Mouse (Mus musculus) heart, embryonic 16.5 days (tissue): ENCODE measurements around the gene Oas1h. TPM values are rescaled to one million over a fixed set of nuclear protein-coding genes. Genes with fewer than 3 reads are reported as not detected.

Experiments
- ATAC-seq: fragments of 200-750 bp; cut with Nextera tagmentation; replicated peaks from 2 replicates; pipeline ENCODE4 v1.8.0; 2017; ENCODE audit warnings: moderate number of reproducible peaks; ENCODE audit not compliant: insufficient read depth, low FRiP score; ENCODE audit errors: extremely low read depth
- H3K27ac ChIP-seq: fragments of 300-500 bp; sonication (generic); 2 replicates; pipeline ENCODE4 v1.5.1; 2014; ENCODE audit warnings: mild to moderate bottlenecking, low read length, control low read depth, moderate library complexity
- H3K27me3 ChIP-seq: fragments of 300-500 bp; sonication (generic); 2 replicates; pipeline ENCODE4 v1.6.1; 2014; ENCODE audit warnings: low read length, mixed read lengths; ENCODE audit not compliant: control insufficient read depth, insufficient read depth
- H3K36me3 ChIP-seq: fragments of 300-500 bp; sonication (generic); 2 replicates; pipeline ENCODE4 v1.6.1; 2014; ENCODE audit not compliant: control insufficient read depth, insufficient read depth
- H3K4me1 ChIP-seq: fragments of 300-500 bp; sonication (generic); 2 replicates; pipeline ENCODE4 v1.6.1; 2014; ENCODE audit warnings: low read length, mixed read lengths; ENCODE audit not compliant: control insufficient read depth, insufficient read depth
- H3K4me2 ChIP-seq: fragments of 300-500 bp; sonication (generic); 2 replicates; pipeline ENCODE4 v1.6.1; 2014; ENCODE audit warnings: low read depth, mild to moderate bottlenecking, control low read depth, low read length
- H3K4me3 ChIP-seq: fragments of 300-500 bp; sonication (generic); 2 replicates; pipeline ENCODE4 v1.5.1; 2014; ENCODE audit warnings: mild to moderate bottlenecking, control low read depth, low read length
- H3K9ac ChIP-seq: fragments of 300-500 bp; sonication (generic); 2 replicates; pipeline ENCODE4 v1.6.1; 2014; ENCODE audit warnings: low read length, control low read depth
- H3K9me3 ChIP-seq: fragments of 300-500 bp; sonication (generic); replicated peaks from 2 replicates; pipeline ENCODE4 v1.6.1; 2016; ENCODE audit warnings: low read length; ENCODE audit not compliant: control insufficient read depth
- WGBS: fragments of 180-500 bp; shearing (Covaris S2); extraction: QIAGEN DNeasy Blood & Tissue Kit; methylation state at CpG from one replicate; pipeline ENCODE4 v1.1.7; 2014; 5-methylcytosine and 5-hydroxymethylcytosine counted together
- polyA plus RNA-seq: library from polyadenylated mRNA; unstranded; fragments of >200 nt; fragmentation: Nextera tagmentation; extraction: Ambion mirVana; gene quantifications from 2 replicates; pipeline ENCODE4 v1.2.1, GENCODE M21; 2015

Gene Oas1h
- polyA plus RNA-seq, 1 experiment from 2014 or later = not detected

DNA sequence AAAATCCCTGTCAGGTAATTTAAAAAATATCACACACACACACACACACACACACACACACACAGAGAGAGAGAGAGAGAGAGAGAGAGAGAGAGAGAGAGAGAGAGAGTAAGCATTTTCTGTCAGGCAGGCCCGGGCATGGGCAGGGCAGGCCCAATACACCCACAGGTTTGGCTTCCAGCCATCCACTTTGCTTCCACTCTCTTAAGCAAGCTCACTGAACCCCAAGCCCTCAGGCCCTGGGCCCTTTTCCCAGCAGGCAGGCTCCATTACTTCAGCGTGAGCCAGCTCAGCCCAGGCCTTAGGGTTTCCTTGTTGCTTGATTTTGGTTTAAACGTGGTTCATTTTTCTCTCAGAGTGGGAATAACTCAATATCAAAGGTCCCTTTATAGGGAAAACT, 16.5 kb upstream of the Oas1h start:
- Histone ChIP-seq H3K36me3 (no peaks in the 10 kb centered on the region), H3K27ac (no peak overlapping the region), H3K4me1 (no peaks in the 10 kb centered on the region), H3K9ac (no peak overlapping the region), H3K4me2 (no peak overlapping the region), H3K27me3 (peaks cover 3% of the 10 kb centered on the region), H3K4me3 (no peak overlapping the region), H3K9me3 (no peaks in the 10 kb centered on the region)
- WGBS = 55% methylated on average over 3 of the region's 3 CpGs
- ATAC-seq = 0 out of 2 replicates have a peak, but pooled peaks have one; percentile 45

DNA sequence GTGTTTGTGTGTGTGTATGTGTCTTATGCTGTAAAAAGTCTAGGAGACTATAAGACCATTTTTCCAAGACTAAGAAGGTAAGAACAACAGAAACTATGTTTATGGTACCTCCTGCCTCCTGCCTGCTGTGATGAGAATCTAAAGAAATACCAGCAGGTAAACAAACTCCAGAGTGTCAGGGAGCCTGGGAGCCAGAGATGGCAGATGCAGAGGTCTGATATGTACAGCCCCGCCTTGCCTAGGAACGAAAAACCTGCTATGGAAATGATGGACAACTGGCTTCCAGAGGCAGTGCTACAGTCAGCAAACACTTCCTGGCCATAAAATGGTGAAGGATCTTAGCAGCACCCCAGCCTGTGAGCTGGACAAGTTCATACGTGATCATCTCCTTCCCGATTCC, 14.2 kb upstream of the Oas1h start, which contains the start of gene Oas1f:
TSS of gene Oas1f (plus strand) at position 301 of the 400 bp plus-strand sequence.
- H3K36me3 ChIP-seq = no peaks in the 10 kb centered on the region
- H3K4me2 ChIP-seq = no peak within 1 kb of the TSS
- peaks cover 2% of the 10 kb centered on the region; the same call in 1 of the 2 replicates for H3K27me3 ChIP-seq
- ATAC-seq = no peak
- WGBS = 76% methylated on average over 4 of the region's 4 CpGs
- no peaks in the 10 kb centered on the region for H3K4me1 ChIP-seq
- no peak within 1 kb of the TSS for H3K9ac ChIP-seq
- H3K27ac ChIP-seq = no peak within 1 kb of the TSS
- no peak within 1 kb of the TSS for H3K4me3 ChIP-seq
- H3K9me3 ChIP-seq = no peaks in the 10 kb centered on the region

DNA sequence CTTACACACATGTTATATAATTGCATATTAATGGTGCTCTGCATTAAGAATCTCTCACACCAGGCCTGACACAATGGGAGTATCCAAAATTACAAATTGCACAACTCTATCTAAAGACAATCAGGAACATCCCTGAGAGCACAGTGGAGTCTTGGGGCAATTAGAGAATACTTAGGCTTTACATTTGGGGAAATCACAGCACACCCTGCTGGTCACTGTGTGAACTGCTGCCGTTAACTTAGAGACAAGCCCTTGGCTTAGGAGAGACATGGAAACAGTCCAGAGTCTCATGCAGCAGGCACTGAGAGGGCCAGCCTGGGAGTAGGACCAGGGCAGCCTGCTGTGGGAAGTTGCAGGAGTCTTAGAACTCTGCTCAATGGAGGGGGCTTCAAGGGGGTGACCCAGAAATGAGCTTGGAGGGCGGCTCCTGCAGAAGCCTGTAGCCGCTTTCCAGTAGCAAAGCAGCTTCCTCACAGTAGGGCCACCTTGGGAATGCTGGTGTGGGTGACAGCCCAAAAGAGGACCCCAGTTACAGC, 11.6 kb upstream of the Oas1h start:
- H3K4me3 ChIP-seq = no peak overlapping the region
- no peak overlapping the region for H3K4me2 ChIP-seq
- H3K27ac ChIP-seq = no peak overlapping the region
- no peaks in the 10 kb centered on the region for H3K27me3 ChIP-seq
- peaks cover 6% of the 10 kb centered on the region for H3K9me3 ChIP-seq
- no peak overlapping the region for H3K9ac ChIP-seq
- ATAC-seq = no peak
- 52% methylated on average over 3 of the region's 3 CpGs for WGBS
- no peaks in the 10 kb centered on the region for H3K36me3 ChIP-seq
- no peaks in the 10 kb centered on the region for H3K4me1 ChIP-seq

DNA sequence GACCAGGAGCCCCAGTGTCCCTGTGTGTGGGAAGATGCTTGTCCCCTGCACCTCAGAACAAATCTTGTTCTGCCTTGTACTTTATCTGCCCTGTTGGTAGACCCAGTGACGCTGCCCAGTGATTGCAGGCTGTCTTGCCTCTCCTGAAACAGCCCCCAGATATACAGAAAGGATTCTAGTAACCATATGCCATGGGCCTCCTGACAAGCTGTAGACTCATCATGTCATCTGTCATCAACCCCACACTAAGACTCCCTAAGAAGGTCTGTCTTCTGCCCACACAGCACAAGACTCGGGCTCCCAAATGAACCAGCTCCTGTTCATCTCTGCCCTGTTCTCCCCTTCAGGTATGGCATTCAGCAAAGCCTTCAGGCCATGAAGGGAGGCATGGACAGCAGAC, 2.0 kb upstream of the Oas1h start:
- Histone ChIP-seq H3K27me3 (no peaks in the 10 kb centered on the region), H3K4me3 (no peak overlapping the region), H3K4me2 (no peak overlapping the region), H3K9me3 (peaks cover 5% of the 10 kb centered on the region), H3K4me1 (no peaks in the 10 kb centered on the region), H3K9ac (no peak overlapping the region), H3K36me3 (no peaks in the 10 kb centered on the region), H3K27ac (no peak overlapping the region)
- WGBS = 73% methylated on average over 2 of the region's 2 CpGs
- no peak for ATAC-seq

DNA sequence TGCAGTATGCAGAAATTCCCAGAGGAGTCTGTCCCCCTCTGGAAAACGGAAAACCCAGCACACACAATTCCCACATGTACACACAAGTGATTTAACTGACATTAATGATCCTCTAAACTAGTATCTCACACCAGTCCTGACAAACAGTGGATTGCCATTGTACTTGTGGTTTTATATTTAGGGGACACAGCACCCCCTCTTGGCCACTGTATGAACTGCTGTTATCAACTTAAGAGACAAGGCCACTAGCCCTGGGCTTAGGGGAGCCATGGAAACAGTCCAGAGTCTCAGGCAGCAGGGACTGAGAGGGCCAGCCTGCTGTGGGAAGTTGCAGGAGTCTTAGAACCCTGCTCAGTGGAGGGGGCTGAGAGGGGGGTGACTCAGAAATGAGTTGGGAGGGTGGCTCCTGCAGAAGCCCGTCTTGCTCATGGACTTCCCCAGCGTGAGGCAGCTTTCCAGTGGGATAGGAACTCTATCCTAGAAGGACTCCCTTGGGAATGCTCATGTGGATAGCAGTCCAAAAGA, 4.2 kb downstream of the Oas1h start:
- H3K4me1 ChIP-seq = no peaks in the 10 kb centered on the region
- WGBS = 72% methylated on average over 3 of the region's 3 CpGs

DNA sequence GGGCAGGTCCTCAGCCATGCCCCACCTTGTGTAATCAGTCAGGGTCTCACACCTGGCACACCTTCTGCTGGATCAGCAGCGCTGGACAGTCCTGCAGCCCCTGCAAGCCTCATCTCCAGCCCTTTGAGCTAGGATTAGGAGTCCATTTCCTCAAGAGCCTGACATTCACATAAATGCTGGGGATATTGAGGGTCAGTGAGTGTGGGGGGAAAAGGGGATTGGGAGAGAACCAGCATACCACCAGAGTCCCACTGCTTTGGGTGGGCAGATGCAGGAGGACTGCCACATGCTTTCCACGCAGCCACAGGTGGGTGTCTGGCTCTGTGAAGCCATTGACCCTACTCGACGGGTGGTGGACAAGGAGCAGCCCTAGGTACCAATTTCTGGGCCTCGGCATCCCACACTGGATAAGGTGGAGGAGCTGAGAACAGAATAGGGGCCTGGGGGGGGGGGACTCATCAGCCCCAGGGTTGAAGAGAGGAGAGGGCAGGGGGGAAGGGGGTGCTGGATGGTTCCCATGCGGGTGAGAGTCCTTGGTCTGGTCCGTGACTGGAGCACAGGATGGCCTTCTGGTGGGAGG, 8.3 kb downstream of the Oas1h start:
- Histone ChIP-seq H3K9me3 (no peaks in the 10 kb centered on the region), H3K9ac (no peak overlapping the region), H3K27ac (no peak overlapping the region), H3K4me2 (no peak overlapping the region), H3K4me3 (no peak overlapping the region), H3K36me3 (no peaks in the 10 kb centered on the region), H3K27me3 (no peaks in the 10 kb centered on the region), H3K4me1 (no peaks in the 10 kb centered on the region)
- no peak for ATAC-seq
- 69% methylated on average over 7 of the region's 7 CpGs for WGBS

More for the DNA sequence above, 4.2 kb downstream of the Oas1h start:
- H3K4me2 ChIP-seq = no peak overlapping the region
- no peaks in the 10 kb centered on the region for H3K9me3 ChIP-seq
- no peak for ATAC-seq
- H3K27ac ChIP-seq = no peak overlapping the region
- no peak overlapping the region for H3K9ac ChIP-seq
- no peak overlapping the region for H3K4me3 ChIP-seq
- H3K36me3 ChIP-seq = no peaks in the 10 kb centered on the region
- H3K27me3 ChIP-seq = no peaks in the 10 kb centered on the region

DNA sequence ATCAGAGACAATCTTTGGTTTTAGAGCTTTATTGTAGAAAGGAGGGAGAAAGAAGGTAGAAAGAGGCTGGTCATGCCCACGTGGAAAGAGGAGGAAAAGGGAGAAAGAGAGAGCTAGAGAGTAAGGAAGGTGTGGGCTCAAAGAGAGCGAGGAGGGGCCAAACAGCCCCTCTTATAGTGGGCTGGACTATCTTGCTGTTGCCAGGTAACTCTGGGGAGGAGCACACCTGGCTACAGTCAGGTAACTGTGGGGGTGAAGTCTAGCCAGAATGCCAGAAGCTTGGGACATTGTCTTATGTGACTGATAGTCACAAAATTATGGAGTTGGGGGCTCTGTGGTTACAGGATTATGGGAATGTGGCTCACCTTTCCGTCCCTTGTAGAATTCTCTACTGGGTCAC, 8.9 kb downstream of the Oas1h start:
- no peak overlapping the region for H3K27ac ChIP-seq
- H3K9ac ChIP-seq = no peak overlapping the region
- no peaks in the 10 kb centered on the region for H3K36me3 ChIP-seq
- H3K4me2 ChIP-seq = no peak overlapping the region
- no peaks in the 10 kb centered on the region for H3K4me1 ChIP-seq
- 55% methylated on average over 3 of the region's 3 CpGs for WGBS
- no peaks in the 10 kb centered on the region for H3K27me3 ChIP-seq
- ATAC-seq = no peak
- H3K9me3 ChIP-seq = no peaks in the 10 kb centered on the region
- H3K4me3 ChIP-seq = no peak overlapping the region

DNA sequence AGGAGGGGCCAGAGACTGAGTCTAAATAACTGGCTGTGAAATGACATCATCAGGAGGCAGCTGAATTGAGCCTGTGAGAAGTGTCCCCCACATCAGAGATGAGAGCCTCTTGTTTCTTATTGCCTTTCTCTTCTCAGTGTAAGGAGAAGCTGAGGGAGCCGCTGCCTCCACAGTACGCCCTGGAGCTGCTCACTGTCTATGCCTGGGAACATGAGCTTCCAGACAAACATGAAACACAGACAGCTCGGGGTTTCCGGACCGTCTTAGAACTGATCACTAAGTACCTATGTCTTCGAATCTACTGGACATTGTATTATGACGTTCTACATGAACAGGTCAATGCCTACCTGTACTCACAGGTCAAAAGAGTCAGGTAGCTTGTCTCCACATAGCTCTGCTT, 9.6 kb downstream of the Oas1h start:
- H3K27ac ChIP-seq = no peak overlapping the region
- no peak for ATAC-seq
- no peaks in the 10 kb centered on the region for H3K4me1 ChIP-seq
- H3K4me2 ChIP-seq = no peak overlapping the region
- no peaks in the 10 kb centered on the region for H3K36me3 ChIP-seq
- no peaks in the 10 kb centered on the region for H3K9me3 ChIP-seq
- no peak overlapping the region for H3K4me3 ChIP-seq
- no peak overlapping the region for H3K9ac ChIP-seq
- 78% methylated on average over 7 of the region's 7 CpGs for WGBS
- no peaks in the 10 kb centered on the region for H3K27me3 ChIP-seq

DNA sequence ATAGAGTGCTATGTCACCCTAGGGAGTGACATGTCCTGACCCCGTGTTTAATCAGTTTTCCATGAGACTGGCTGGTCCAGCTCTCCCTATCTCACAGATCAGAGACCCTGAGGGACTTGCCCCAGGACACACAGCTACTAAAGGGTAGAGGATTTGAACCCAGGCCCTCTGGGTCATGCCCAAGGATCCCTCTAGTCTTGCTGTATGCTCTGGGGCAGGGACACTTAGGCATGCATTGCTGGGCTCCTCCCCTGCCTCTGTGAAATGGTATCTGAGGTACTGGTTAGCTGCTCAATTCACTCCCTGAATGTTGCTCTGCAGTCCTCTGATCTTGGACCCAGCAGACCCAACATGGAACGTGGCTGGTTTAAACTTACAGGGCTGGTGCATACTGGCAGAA, 10.2 kb downstream of the Oas1h start:
- Histone ChIP-seq H3K9me3 (no peaks in the 10 kb centered on the region), H3K27ac (no peak overlapping the region), H3K4me2 (no peak overlapping the region), H3K36me3 (no peaks in the 10 kb centered on the region), H3K9ac (no peak overlapping the region), H3K4me3 (no peak overlapping the region), H3K4me1 (no peaks in the 10 kb centered on the region), H3K27me3 (no peaks in the 10 kb centered on the region)
- WGBS = 48% methylated on average over 2 of the region's 2 CpGs
- no peak for ATAC-seq
